Mouse (Mus musculus) midbrain, embryonic 13.5 days (tissue): ENCODE results near the gene Dpysl5. TPM values are rescaled to one million over a fixed set of nuclear protein-coding genes. Genes with fewer than 3 reads are reported as not detected.
A peak's percentile ranks its signal among the peaks of the same experiment; 100 is the strongest.

Experiments
- ATAC-seq: fragments of 200-750 bp; cut with Nextera tagmentation; 2 replicates; pipeline ENCODE4 v1.8.0; 2017; ENCODE audit warnings: mild to moderate bottlenecking, moderate TSS enrichment, moderate library complexity
- H3K27ac ChIP-seq: fragments of 300-500 bp; sonication (generic); 2 replicates; pipeline ENCODE4 v1.5.1; 2015; ENCODE audit warnings: inconsistent platforms, mild to moderate bottlenecking, moderate library complexity
- H3K27me3 ChIP-seq: fragments of 300-500 bp; sonication (generic); 2 replicates; pipeline ENCODE4 v1.6.1; 2015; ENCODE audit warnings: mild to moderate bottlenecking, inconsistent platforms
- H3K36me3 ChIP-seq: fragments of 300-500 bp; sonication (generic); 2 replicates; pipeline ENCODE4 v1.6.1; 2015; ENCODE audit warnings: mild to moderate bottlenecking, inconsistent platforms
- H3K4me1 ChIP-seq: fragments of 300-500 bp; sonication (generic); replicated peaks from 2 replicates; pipeline ENCODE4 v1.6.1; 2015; ENCODE audit warnings: inconsistent platforms
- H3K4me2 ChIP-seq: fragments of 300-500 bp; sonication (generic); replicated peaks from 2 replicates; pipeline ENCODE4 v1.6.1; 2015; ENCODE audit warnings: moderate library complexity, mild to moderate bottlenecking, inconsistent platforms
- H3K4me3 ChIP-seq: fragments of 300-500 bp; sonication (generic); replicated peaks from 2 replicates; pipeline ENCODE4 v1.5.1; 2015; ENCODE audit warnings: mild to moderate bottlenecking, inconsistent platforms
- H3K9ac ChIP-seq: fragments of 300-500 bp; sonication (generic); replicated peaks from 2 replicates; pipeline ENCODE4 v1.6.1; 2015; ENCODE audit warnings: mild to moderate bottlenecking, inconsistent platforms
- H3K9me3 ChIP-seq: fragments of 300-500 bp; sonication (generic); 2 replicates; pipeline ENCODE4 v1.6.1; 2016; ENCODE audit warnings: mild to moderate bottlenecking, inconsistent platforms
- WGBS: fragments of 180-500 bp; shearing (Covaris S2); methylation state at CpG from one replicate; pipeline ENCODE4 v1.1.7; 2015; 5-methylcytosine and 5-hydroxymethylcytosine counted together
- polyA plus RNA-seq: library from polyadenylated mRNA; unstranded; fragments of >200 nt; fragmentation: Nextera tagmentation; extraction: Ambion mirVana; gene quantifications from 2 replicates; pipeline ENCODE4 v1.2.1, GENCODE M21; 2015

The Dpysl5 gene
- 195 and 200 TPM in 2 replicates for polyA plus RNA-seq

- no peaks in the 10 kb centered on the region for H3K36me3 ChIP-seq
- peak; percentile 92 for ATAC-seq
- H3K9ac ChIP-seq, result peak within 1 kb of the TSS; percentile 94
- H3K4me3 ChIP-seq, result peak within 1 kb of the TSS; percentile 80
- peak within 1 kb of the TSS; percentile 79 for H3K4me2 ChIP-seq
- WGBS, result under 1% methylated on average over 71 of the region's 71 CpGs
- H3K27ac ChIP-seq, result peak within 1 kb of the TSS; percentile 97
- H3K4me1 ChIP-seq, result peaks cover 52% of the 10 kb centered on the region
- no peaks in the 10 kb centered on the region for H3K9me3 ChIP-seq
- peaks cover 8% of the 10 kb centered on the region for H3K27me3 ChIP-seq
Measured at GRCm38 (mm10) chr5:30711147-30712001, at the start of gene Dpysl5. Dpysl5 (plus strand) TSS chr5:30711564.

DNA sequence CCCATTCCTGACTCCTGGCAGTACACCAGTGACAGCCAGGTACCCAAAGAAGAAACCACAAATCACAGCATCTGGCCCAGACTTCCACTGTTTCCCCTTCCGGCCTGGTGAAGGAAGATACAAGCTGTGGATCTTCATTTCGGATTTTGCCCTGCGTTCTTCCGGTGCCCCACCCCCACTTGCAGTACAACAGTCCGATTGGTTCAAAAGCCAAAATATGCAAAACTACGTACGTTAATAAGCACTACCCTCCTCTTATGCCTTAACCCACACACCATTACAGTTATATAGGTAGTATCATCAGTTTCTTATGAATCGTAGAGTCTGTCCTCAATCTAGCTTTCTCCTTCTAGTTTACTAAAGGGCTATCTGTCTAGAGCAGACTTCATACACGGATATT lies 46.0 kb upstream of the Dpysl5 start:
- ATAC-seq, result no peak
- Histone ChIP-seq H3K4me1 (peaks cover 24% of the 10 kb centered on the region), H3K9ac (no peak overlapping the region), H3K27ac (no peak overlapping the region), H3K9me3 (no peaks in the 10 kb centered on the region), H3K4me2 (no peak overlapping the region), H3K4me3 (no peak overlapping the region), H3K27me3 (no peaks in the 10 kb centered on the region), H3K36me3 (peaks cover 3% of the 10 kb centered on the region; the same call in 1 of the 2 replicates)
- 91% methylated on average over 9 of the region's 9 CpGs for WGBS

GRCm38 (mm10) chr5:30665968-30666367 lies 45.4 kb upstream of the Dpysl5 start:
- peaks cover 24% of the 10 kb centered on the region for H3K4me1 ChIP-seq
- H3K36me3 ChIP-seq, result peaks cover 3% of the 10 kb centered on the region; the same call in 1 of the 2 replicates
- no peaks in the 10 kb centered on the region for H3K27me3 ChIP-seq
- no peaks in the 10 kb centered on the region for H3K9me3 ChIP-seq
- ATAC-seq, result no peak
- WGBS, result 72% methylated on average over 6 of the region's 6 CpGs
- H3K4me3 ChIP-seq, result peak overlapping the region; percentile 67
- no peak overlapping the region for H3K27ac ChIP-seq
- H3K9ac ChIP-seq, result peak overlapping the region; percentile 63
- peak overlapping the region; percentile 88 for H3K4me2 ChIP-seq

- peak; percentile 96 for ATAC-seq
- H3K9ac ChIP-seq, result peak within 1 kb of the TSS; percentile 83
- H3K27me3 ChIP-seq, result no peaks in the 10 kb centered on the region
- peak within 1 kb of the TSS; percentile 88 for H3K4me2 ChIP-seq
- H3K4me1 ChIP-seq, result peaks cover 24% of the 10 kb centered on the region
- no peaks in the 10 kb centered on the region for H3K9me3 ChIP-seq
- H3K4me3 ChIP-seq, result peak within 1 kb of the TSS; percentile 67
- 0 out of 2 replicates have a peak within 1 kb of the TSS, but pooled peaks have one; percentile 45 for H3K27ac ChIP-seq
- peaks cover 3% of the 10 kb centered on the region; the same call in 1 of the 2 replicates for H3K36me3 ChIP-seq
- under 1% methylated on average over 40 of the region's 40 CpGs for WGBS
Measured at GRCm38 (mm10) chr5:30666391-30667195, 44.8 kb upstream of the Dpysl5 start, which contains the start of gene Cenpa. Cenpa (plus strand) TSS chr5:30666777.

DNA sequence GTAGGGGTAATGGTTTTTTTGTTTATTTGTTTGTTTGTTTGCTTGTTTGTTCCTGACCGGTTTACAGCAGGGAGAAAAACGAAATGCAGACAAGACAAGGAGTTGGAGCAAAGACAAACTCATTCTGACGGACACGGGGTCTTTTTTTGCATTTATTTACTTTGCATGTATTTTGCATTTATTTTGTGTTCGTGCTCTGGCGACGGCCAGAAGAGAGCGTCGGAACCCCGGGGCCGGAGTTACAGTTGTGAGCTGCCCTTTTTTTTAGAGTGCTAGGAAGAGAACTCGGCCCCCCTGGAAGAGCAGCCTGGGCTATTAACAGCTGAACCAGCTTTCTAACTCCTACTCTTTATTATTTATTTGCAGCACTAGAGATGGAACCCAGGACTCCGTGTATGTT lies 44.1 kb upstream of the Dpysl5 start:
- Histone ChIP-seq H3K4me3 (peak overlapping the region; percentile 67), H3K27me3 (no peaks in the 10 kb centered on the region), H3K9me3 (no peaks in the 10 kb centered on the region), H3K4me2 (peak overlapping the region; percentile 88), H3K27ac (no peak overlapping the region), H3K36me3 (peaks cover 7% of the 10 kb centered on the region), H3K4me1 (peaks cover 24% of the 10 kb centered on the region), H3K9ac (peak overlapping the region; percentile 83)
- ATAC-seq, result no peak
- WGBS, result under 1% methylated on average over 13 of the region's 13 CpGs

DNA sequence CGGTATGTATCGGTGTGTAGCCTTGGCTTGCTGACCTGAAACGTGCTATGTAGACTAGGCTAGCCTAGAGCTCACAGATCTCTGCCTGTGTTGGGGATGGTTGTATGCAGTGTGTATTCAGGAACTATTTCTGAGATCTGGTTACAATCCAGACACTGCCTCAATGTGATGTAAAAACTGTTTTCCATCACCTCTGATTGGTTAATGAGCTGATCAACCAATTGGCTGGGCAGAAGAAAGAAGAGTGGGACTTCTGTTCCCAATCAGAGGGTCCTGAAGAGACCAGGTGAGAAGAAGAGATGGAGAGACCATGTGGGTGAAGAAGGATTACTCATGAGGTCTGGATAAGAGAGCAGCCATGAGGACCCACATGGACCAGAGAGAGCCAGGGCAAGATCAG lies 43.7 kb upstream of the Dpysl5 start:
- Histone ChIP-seq H3K36me3 (peaks cover 11% of the 10 kb centered on the region), H3K9ac (peak overlapping the region; percentile 83), H3K9me3 (no peaks in the 10 kb centered on the region), H3K4me1 (peaks cover 24% of the 10 kb centered on the region), H3K4me2 (peak overlapping the region; percentile 88), H3K27me3 (no peaks in the 10 kb centered on the region), H3K27ac (no peak overlapping the region), H3K4me3 (peak overlapping the region; percentile 67)
- ATAC-seq, result no peak
- 6% methylated on average over 3 of the region's 3 CpGs for WGBS

GRCm38 (mm10) chr5:30668637-30669495 lies 42.5 kb upstream of the Dpysl5 start:
- Histone ChIP-seq H3K9ac (0 out of 2 replicates have a peak overlapping the region, but pooled peaks have one; percentile 14), H3K4me1 (peaks cover 24% of the 10 kb centered on the region), H3K9me3 (no peaks in the 10 kb centered on the region), H3K27me3 (no peaks in the 10 kb centered on the region), H3K36me3 (peaks cover 21% of the 10 kb centered on the region), H3K27ac (no peak overlapping the region), H3K4me3 (0 out of 2 replicates have a peak overlapping the region, but pooled peaks have one; percentile 67), H3K4me2 (peak overlapping the region; percentile 88)
- WGBS, result 92% methylated on average over 9 of the region's 9 CpGs
- no peak for ATAC-seq

DNA sequence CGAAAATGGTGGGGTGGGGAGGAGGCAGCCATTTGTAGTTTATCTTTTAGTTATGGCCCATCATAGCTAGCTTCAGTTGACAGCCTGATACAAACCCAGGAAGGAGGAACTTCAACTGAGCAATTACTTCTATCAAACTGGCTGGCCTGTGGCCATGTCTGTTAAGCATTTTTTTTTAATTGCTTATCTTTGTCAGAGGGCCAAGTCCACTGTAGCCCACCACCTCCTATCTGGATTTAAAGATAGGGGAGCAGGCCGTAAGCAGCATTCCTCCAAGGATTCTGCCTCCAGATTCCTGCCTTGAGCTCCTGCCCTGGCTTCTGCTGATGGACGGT lies 41.9 kb upstream of the Dpysl5 start:
- no peak overlapping the region for H3K4me2 ChIP-seq
- H3K9ac ChIP-seq, result 0 out of 2 replicates have a peak overlapping the region, but pooled peaks have one; percentile 14
- WGBS, result 87% methylated on average over 3 of the region's 3 CpGs
- ATAC-seq, result no peak
- no peak overlapping the region for H3K4me3 ChIP-seq
- H3K36me3 ChIP-seq, result peaks cover 24% of the 10 kb centered on the region
- H3K27ac ChIP-seq, result no peak overlapping the region
- H3K27me3 ChIP-seq, result no peaks in the 10 kb centered on the region
- peaks cover 24% of the 10 kb centered on the region for H3K4me1 ChIP-seq
- H3K9me3 ChIP-seq, result no peaks in the 10 kb centered on the region

GRCm38 (mm10) chr5:30670091-30670490 lies 41.3 kb upstream of the Dpysl5 start:
- Histone ChIP-seq H3K36me3 (peaks cover 28% of the 10 kb centered on the region), H3K4me2 (no peak overlapping the region), H3K4me1 (peaks cover 24% of the 10 kb centered on the region), H3K27ac (no peak overlapping the region), H3K9me3 (no peaks in the 10 kb centered on the region), H3K4me3 (no peak overlapping the region), H3K9ac (no peak overlapping the region), H3K27me3 (no peaks in the 10 kb centered on the region)
- 95% methylated on average over 7 of the region's 7 CpGs for WGBS
- no peak for ATAC-seq

GRCm38 (mm10) chr5:30674001-30674400 lies 37.4 kb upstream of the Dpysl5 start:
- H3K4me1 ChIP-seq, result 0 out of 2 replicates have a peak, but pooled peaks cover 4% of the 10 kb centered on the region
- H3K4me2 ChIP-seq, result no peak overlapping the region
- WGBS, result 86% methylated on average over 7 of the region's 7 CpGs
- no peak overlapping the region for H3K9ac ChIP-seq
- ATAC-seq, result no peak
- no peaks in the 10 kb centered on the region for H3K27me3 ChIP-seq
- H3K36me3 ChIP-seq, result peaks cover 34% of the 10 kb centered on the region
- H3K4me3 ChIP-seq, result no peak overlapping the region
- H3K9me3 ChIP-seq, result no peaks in the 10 kb centered on the region
- no peak overlapping the region for H3K27ac ChIP-seq

DNA sequence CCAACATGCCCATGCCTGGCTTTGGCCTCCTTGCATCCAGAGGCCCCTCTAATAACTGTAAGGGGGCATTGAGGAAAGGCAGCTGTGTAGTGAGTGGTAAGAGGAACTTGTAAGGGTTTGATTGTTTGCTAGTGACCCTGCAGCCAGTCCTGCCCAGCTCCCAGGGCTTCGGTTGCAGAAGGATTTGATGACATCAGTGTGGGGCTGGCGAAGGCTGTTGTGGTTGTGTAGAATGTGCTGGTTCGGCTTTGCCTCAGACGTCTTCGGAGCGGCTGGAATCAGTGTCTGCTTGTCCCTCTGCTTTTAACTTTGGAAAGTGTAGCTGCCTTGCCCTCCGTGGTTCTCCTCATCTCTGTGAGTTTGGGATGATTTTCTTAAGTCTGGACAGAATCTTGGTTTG lies 34.6 kb upstream of the Dpysl5 start:
- Histone ChIP-seq H3K27ac (no peak overlapping the region), H3K36me3 (peaks cover 32% of the 10 kb centered on the region), H3K9ac (no peak overlapping the region), H3K4me1 (no peaks in the 10 kb centered on the region), H3K9me3 (no peaks in the 10 kb centered on the region), H3K4me3 (no peak overlapping the region), H3K4me2 (no peak overlapping the region), H3K27me3 (no peaks in the 10 kb centered on the region)
- WGBS, result 88% methylated on average over 7 of the region's 7 CpGs
- ATAC-seq, result no peak
